Mouse (Mus musculus): ENCODE measurements around the gene Acr.

Gene Acr

GRCm38 (mm10) chr15:89547824-89548601, 20.1 kb upstream of the Acr start:
- DNase-seq (ENCODE audit: low spot score), result peak; percentile 38

- peak; percentile 22 for DNase-seq (ENCODE audit: low spot score)
Observed at GRCm38 (mm10) chr15:89548837-89549236, 19.3 kb upstream of the Acr start.

- DNase-seq (ENCODE audit: low spot score), result no peak
Observed at GRCm38 (mm10) chr15:89550506-89550905, 17.6 kb upstream of the Acr start.

- no peak for DNase-seq (ENCODE audit: low spot score)
Observed at GRCm38 (mm10) chr15:89551733-89552132, 16.4 kb upstream of the Acr start.

GRCm38 (mm10) chr15:89555591-89555990, 12.5 kb upstream of the Acr start:
- DNase-seq (ENCODE audit: low spot score), result no peak

- no peak for DNase-seq (ENCODE audit: low spot score)
Observed at GRCm38 (mm10) chr15:89556401-89557178, 11.5 kb upstream of the Acr start.

GRCm38 (mm10) chr15:89557179-89557995, 10.7 kb upstream of the Acr start:
- no peak for DNase-seq (ENCODE audit: low spot score)

- no peak for DNase-seq (ENCODE audit: low spot score)
Observed at GRCm38 (mm10) chr15:89557996-89558390, 10.1 kb upstream of the Acr start.

GRCm38 (mm10) chr15:89559202-89559731, 8.9 kb upstream of the Acr start:
- no peak for DNase-seq (ENCODE audit: low spot score)

- no peak for DNase-seq (ENCODE audit: low spot score)
Observed at GRCm38 (mm10) chr15:89572147-89572546, 4.0 kb downstream of the Acr start.

- no peak for DNase-seq (ENCODE audit: low spot score)
Observed at GRCm38 (mm10) chr15:89582494-89582893, 14.4 kb downstream of the Acr start.

GRCm38 (mm10) chr15:89585101-89585500, 17.0 kb downstream of the Acr start:
- DNase-seq (ENCODE audit: low spot score), result no peak

- no peak for DNase-seq (ENCODE audit: low spot score)
Observed at GRCm38 (mm10) chr15:89585631-89586030, 17.5 kb downstream of the Acr start.

- no peak for DNase-seq (ENCODE audit: low spot score)
Observed at GRCm38 (mm10) chr15:89589146-89589545, 21.0 kb downstream of the Acr start.

GRCm38 (mm10) chr15:89591317-89591716, 23.2 kb downstream of the Acr start:
- DNase-seq (ENCODE audit: low spot score), result no peak

GRCm38 (mm10) chr15:89591723-89592455, 23.8 kb downstream of the Acr start, which contains the start of gene Rabl2:
Gene Rabl2, minus strand, starts transcription at chr15:89591923.
- DNase-seq (ENCODE audit: low spot score), result peak; percentile 89

- no peak for DNase-seq (ENCODE audit: low spot score)
Observed at GRCm38 (mm10) chr15:89592548-89592947, 24.4 kb downstream of the Acr start.

GRCm38 (mm10) chr15:89605822-89606570, 37.9 kb downstream of the Acr start:
- DNase-seq (ENCODE audit: low spot score), result no peak

GRCm38 (mm10) chr15:89607480-89607879, 39.4 kb downstream of the Acr start:
- DNase-seq (ENCODE audit: low spot score), result no peak

- DNase-seq (ENCODE audit: low spot score), result no peak
Observed at GRCm38 (mm10) chr15:89607888-89608287, 39.8 kb downstream of the Acr start.

Data from testis, postnatal 14 days (tissue).